Mouse (Mus musculus) ES-E14 (cell line): ENCODE data around the gene Grm5.

Source experiments
- CHD2 ChIP-seq: IDR thresholded peaks from 2 replicates; pipeline ENCODE4 v1.6.1; 2014; ENCODE audit warnings: mild to moderate bottlenecking, low read depth, low read length, inconsistent platforms
- HCFC1 ChIP-seq: IDR thresholded peaks from 2 replicates; pipeline ENCODE4 v1.6.1; 2012; ENCODE audit warnings: low read length, inconsistent platforms, borderline replicate concordance; ENCODE audit not compliant: insufficient read depth
- MAFK ChIP-seq: IDR thresholded peaks from 2 replicates; pipeline ENCODE4 v1.6.1; 2014; ENCODE audit warnings: mild to moderate bottlenecking, low read depth, low read length, inconsistent platforms; ENCODE audit not compliant: insufficient read depth
- ZC3H11A ChIP-seq: IDR thresholded peaks from 2 replicates; pipeline ENCODE4 v1.6.1; 2012; ENCODE audit warnings: low read depth, mild to moderate bottlenecking, inconsistent platforms, low read length, borderline replicate concordance
- ZNF384 ChIP-seq: IDR thresholded peaks from 2 replicates; pipeline ENCODE4 v1.6.1; 2012; ENCODE audit warnings: low read depth, low read length, inconsistent platforms

- no peak for TF ChIP-seq MAFK
- no peak for TF ChIP-seq ZNF384
- no peak for TF ChIP-seq ZC3H11A
- no peak for TF ChIP-seq CHD2
- no peak for TF ChIP-seq HCFC1
Observed at GRCm38 (mm10) chr7:88091115-88091514, 507.1 kb downstream of the Grm5 start.
